Mouse (Mus musculus): ENCODE results near the gene Sipa1l1. TPM values are rescaled to one million over a fixed set of nuclear protein-coding genes. Genes with fewer than 3 reads are reported as not detected.
A peak's percentile ranks its signal among the peaks of the same experiment; 100 is the strongest.

Gene Sipa1l1
- total and polyA plus RNA-seq, 2 experiments from 2014 or later: 8.2 to 22.9 TPM

DNA sequence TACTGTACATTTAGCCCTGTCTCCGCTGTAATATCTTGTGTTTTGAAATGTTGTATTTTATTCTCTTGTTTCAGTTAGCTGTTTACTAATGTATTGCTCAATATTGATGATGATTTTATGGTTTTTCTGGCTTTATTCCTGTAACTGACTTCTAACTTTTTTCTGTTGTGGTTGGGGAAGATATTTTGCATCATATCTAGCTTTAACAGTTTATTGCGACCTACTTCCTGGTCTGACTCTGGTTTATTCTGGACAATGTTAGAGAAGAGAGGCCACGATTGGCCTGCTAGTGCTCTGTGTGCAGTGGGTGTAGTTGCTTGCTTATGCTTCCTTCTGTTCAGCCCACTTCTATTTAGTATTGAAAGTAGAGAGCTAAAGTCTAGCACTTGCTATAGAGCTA is 77.3 kb downstream of the Sipa1l1 start:
- H3K9ac ChIP-seq (replicated peaks; ENCODE audit: low read length): no peak overlapping the region
- ATAC-seq (no peak), DNase-seq (ENCODE audit: low spot score) (no peak)
- H3K9me3 ChIP-seq (ENCODE audit: low read length): no peaks in the 10 kb centered on the region
- no peak overlapping the region for H3K4me3 ChIP-seq (ENCODE audit: low read length)
- H3K27me3 ChIP-seq (ENCODE audit: insufficient read depth, low read length): no peaks in the 10 kb centered on the region
- no peak overlapping the region for H3K27ac ChIP-seq
- WGBS: 90% methylated on average over 3 of the region's 3 CpGs
- no peak overlapping the region for H3K4me2 ChIP-seq (ENCODE audit: low read depth, low read length)
- no peaks in the 10 kb centered on the region for H3K4me1 ChIP-seq (ENCODE audit: insufficient read depth, low read length)
- H3K36me3 ChIP-seq (ENCODE audit: insufficient read depth, low read length): no peaks in the 10 kb centered on the region
- no peak for TF ChIP-seq CTCF (IDR thresholded peaks at IDR 0.05; ENCODE audit: low read depth)

DNA sequence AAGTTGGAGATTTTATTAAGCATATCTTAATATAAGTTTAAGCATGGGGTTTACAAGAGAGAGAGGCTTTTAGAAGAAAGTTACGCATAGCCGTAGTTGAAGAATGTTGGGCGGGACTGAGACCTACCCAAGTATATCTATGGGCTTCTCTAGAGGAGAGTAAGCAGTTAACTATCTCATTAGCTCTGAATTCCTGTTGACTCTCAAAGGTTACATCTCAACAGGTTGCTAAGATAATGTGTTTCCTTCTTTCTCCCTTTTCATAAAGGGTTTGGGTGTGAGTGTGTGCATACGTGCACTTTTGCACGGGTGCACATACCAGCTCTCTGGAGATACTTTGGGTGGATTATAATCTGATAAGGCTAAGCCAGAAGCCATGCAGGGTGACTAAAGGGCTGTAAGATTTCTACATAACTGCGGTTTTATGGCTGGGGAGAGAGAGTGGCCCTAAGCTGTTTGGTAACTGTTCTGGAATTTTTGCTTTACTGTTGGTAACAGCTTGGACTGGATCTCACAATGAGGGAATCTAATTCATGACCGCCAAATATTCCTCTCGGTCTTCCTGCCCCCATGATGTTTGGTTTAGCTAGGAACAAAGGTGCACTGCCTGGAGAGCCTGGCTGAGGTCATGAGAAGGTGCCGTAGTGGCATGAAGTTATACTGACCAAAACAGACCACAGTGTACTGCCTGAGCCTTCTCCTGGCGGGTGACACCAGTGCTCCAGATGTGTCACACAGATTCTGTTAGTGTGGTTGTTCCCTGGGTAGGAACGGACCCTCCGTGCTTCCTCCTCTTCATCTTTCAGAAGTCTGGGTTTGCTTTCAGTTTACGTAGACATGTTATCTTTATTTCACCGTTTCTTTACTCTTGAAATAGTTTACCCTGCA is 78.5 kb downstream of the Sipa1l1 start:
- ATAC-seq: no peak
- Histone ChIP-seq H3K27me3 (ENCODE audit: insufficient read depth, low read length) (no peaks in the 10 kb centered on the region), H3K4me1 (ENCODE audit: insufficient read depth, low read length) (no peaks in the 10 kb centered on the region), H3K27ac (no peak overlapping the region), H3K9ac (replicated peaks; ENCODE audit: low read length) (no peak overlapping the region), H3K4me3 (ENCODE audit: low read length) (no peak overlapping the region), H3K36me3 (ENCODE audit: insufficient read depth, low read length) (no peaks in the 10 kb centered on the region), H3K4me2 (ENCODE audit: low read depth, low read length) (no peak overlapping the region), H3K9me3 (ENCODE audit: low read length) (no peaks in the 10 kb centered on the region)
- no peak for DNase-seq (ENCODE audit: low spot score)
- WGBS: 93% methylated on average over 14 of the region's 14 CpGs
- no peak for TF ChIP-seq CTCF (IDR thresholded peaks at IDR 0.05; ENCODE audit: low read depth)

DNA sequence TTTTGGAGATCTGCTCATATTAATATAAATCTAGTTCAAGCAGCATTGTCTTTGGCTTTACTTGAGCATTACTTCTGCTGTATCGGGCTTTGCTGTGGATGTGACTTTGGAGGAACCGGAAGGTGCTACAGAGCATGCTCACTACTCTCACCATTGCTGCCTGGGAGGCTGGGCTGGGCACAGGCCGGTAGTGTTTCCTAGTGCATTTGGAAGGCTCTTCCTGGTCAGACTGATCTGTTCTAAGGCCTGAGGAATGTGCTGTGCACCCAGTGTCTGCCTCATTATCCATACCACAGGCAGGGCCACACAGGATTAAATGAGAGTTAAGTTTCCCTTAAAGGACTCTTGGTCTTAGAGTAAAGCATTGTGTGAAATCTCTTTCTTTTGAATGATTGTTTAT is 79.4 kb downstream of the Sipa1l1 start:
- Histone ChIP-seq H3K36me3 (ENCODE audit: insufficient read depth, low read length) (no peaks in the 10 kb centered on the region), H3K9ac (replicated peaks; ENCODE audit: low read length) (no peak overlapping the region), H3K4me3 (ENCODE audit: low read length) (no peak overlapping the region), H3K9me3 (ENCODE audit: low read length) (no peaks in the 10 kb centered on the region), H3K27me3 (ENCODE audit: insufficient read depth, low read length) (no peaks in the 10 kb centered on the region), H3K4me2 (ENCODE audit: low read depth, low read length) (no peak overlapping the region), H3K4me1 (ENCODE audit: insufficient read depth, low read length) (no peaks in the 10 kb centered on the region), H3K27ac (no peak overlapping the region)
- no peak for TF ChIP-seq CTCF (IDR thresholded peaks at IDR 0.05; ENCODE audit: low read depth)
- ATAC-seq (no peak), DNase-seq (ENCODE audit: low spot score) (no peak)
- WGBS: 89% methylated on average over 3 of the region's 3 CpGs

DNA sequence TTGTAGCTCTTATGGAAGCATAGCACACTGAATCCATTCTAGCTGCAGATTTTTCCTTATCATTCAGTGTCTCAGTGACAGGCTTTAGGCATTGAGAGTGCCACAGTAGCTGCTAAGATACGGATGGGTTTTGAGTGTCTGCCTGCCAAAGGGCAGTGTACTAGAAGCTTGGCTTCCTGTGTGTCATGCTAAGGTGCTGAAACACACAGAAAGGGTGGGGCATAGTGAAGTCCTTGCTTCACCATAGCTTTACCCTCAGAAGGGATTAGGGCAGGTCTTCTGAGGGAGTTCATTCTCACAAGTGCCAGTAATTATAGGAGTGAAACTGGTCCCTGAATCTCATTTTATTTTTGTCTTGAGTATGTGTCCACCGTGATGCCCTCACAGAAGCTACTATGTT is 82.2 kb downstream of the Sipa1l1 start:
- Histone ChIP-seq H3K9me3 (ENCODE audit: low read length) (no peaks in the 10 kb centered on the region), H3K4me3 (ENCODE audit: low read length) (no peak overlapping the region), H3K27ac (no peak overlapping the region), H3K9ac (replicated peaks; ENCODE audit: low read length) (no peak overlapping the region), H3K36me3 (ENCODE audit: insufficient read depth, low read length) (no peaks in the 10 kb centered on the region), H3K4me2 (ENCODE audit: low read depth, low read length) (no peak overlapping the region), H3K4me1 (ENCODE audit: insufficient read depth, low read length) (no peaks in the 10 kb centered on the region), H3K27me3 (ENCODE audit: insufficient read depth, low read length) (no peaks in the 10 kb centered on the region)
- 79% methylated on average over 2 of the region's 2 CpGs for WGBS
- TF ChIP-seq CTCF (IDR thresholded peaks at IDR 0.05; ENCODE audit: low read depth): no peak
- DNase-seq (ENCODE audit: low spot score) (no peak), ATAC-seq (no peak)

DNA sequence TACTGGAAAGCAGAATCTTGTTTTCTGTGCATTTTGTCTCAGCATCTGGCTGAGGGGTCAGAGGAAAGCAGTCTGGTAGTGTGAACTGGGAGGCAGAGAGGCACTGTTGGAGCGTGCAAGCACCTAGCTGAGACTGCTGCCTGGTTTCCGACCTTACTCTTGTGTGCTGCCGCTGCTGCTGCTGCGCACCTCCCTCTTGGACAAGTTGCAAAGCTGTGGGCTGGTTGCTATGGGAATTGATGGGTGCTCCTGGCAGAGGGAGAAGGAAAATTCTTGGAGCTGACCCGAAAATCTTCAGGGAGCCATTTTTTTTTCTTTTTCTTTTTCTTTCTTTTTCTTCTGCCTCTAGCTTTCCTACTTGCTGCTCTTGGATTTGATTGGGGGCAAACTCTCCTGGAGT is 85.0 kb downstream of the Sipa1l1 start:
- H3K27me3 ChIP-seq (ENCODE audit: insufficient read depth, low read length): no peaks in the 10 kb centered on the region
- H3K27ac ChIP-seq: no peak overlapping the region
- no peak for TF ChIP-seq CTCF (IDR thresholded peaks at IDR 0.05; ENCODE audit: low read depth)
- H3K4me1 ChIP-seq (ENCODE audit: insufficient read depth, low read length): no peaks in the 10 kb centered on the region
- H3K4me2 ChIP-seq (ENCODE audit: low read depth, low read length): no peak overlapping the region
- no peaks in the 10 kb centered on the region for H3K9me3 ChIP-seq (ENCODE audit: low read length)
- 50% methylated on average over 5 of the region's 5 CpGs for WGBS
- DNase-seq (ENCODE audit: low spot score) (peak; percentile 62), ATAC-seq (no peak)
- H3K4me3 ChIP-seq (ENCODE audit: low read length): no peak overlapping the region
- no peak overlapping the region for H3K9ac ChIP-seq (replicated peaks; ENCODE audit: low read length)
- no peaks in the 10 kb centered on the region for H3K36me3 ChIP-seq (ENCODE audit: insufficient read depth, low read length)

DNA sequence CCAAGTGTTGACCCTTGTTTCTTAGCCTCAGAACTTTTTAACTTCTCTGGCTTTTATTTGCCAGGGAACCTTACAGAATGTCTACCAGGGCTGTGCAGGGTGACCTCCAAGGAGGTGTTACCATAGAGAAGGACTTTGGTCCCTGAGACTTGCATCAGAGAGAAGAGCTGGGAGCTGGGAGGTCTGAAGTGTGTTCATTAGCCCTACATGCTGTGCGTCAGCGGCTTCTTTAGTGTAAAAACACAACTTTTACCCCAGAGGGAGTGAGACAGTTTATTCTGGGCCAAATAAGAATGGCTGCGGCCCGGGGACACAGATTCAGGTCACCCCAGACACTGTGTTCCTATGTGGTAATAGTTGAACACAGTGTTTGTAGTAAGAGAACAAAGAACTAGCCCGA is 86.9 kb downstream of the Sipa1l1 start:
- H3K4me1 ChIP-seq (ENCODE audit: insufficient read depth, low read length): no peaks in the 10 kb centered on the region
- H3K27me3 ChIP-seq (ENCODE audit: insufficient read depth, low read length): no peaks in the 10 kb centered on the region
- no peak overlapping the region for H3K4me2 ChIP-seq (ENCODE audit: low read depth, low read length)
- no peak overlapping the region for H3K4me3 ChIP-seq (ENCODE audit: low read length)
- DNase-seq (ENCODE audit: low spot score): no peak
- no peaks in the 10 kb centered on the region for H3K9me3 ChIP-seq (ENCODE audit: low read length)
- H3K36me3 ChIP-seq (ENCODE audit: insufficient read depth, low read length): no peaks in the 10 kb centered on the region
- ATAC-seq: no peak
- no peak overlapping the region for H3K27ac ChIP-seq
- WGBS: 87% methylated on average over 5 of the region's 5 CpGs
- no peak for TF ChIP-seq CTCF (IDR thresholded peaks at IDR 0.05; ENCODE audit: low read depth)
- no peak overlapping the region for H3K9ac ChIP-seq (replicated peaks; ENCODE audit: low read length)

DNA sequence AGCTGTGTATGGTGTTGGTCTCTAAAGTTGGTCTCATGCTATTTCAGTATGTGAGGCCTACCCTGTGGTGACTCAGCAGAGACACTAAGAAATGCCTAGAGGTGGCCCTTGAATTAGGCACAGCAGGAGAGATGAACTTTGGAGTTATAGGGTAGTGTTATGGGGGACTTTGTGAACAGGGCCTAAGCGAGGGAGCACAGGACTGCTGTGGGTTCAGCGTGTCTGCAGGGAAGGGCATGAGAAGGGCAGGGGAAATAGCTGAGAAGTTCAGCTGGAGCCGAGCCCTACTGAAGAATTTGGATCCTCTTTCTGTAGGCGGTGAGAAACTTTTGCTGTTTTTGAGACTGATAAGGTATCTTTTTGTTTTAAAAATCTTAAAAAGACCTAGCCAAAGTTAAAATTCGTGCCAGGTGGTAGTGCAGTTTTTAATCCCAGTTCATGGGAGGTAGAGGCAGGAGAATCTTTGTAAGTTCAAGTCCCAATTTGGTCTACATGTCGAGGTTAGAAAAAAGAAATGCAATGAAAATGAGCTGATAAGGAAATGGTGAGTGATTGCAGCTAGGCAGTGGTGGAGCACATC is 87.9 kb downstream of the Sipa1l1 start:
- no peak overlapping the region for H3K4me2 ChIP-seq (ENCODE audit: low read depth, low read length)
- no peaks in the 10 kb centered on the region for H3K4me1 ChIP-seq (ENCODE audit: insufficient read depth, low read length)
- no peak overlapping the region for H3K9ac ChIP-seq (replicated peaks; ENCODE audit: low read length)
- DNase-seq (ENCODE audit: low spot score): no peak
- no peak overlapping the region for H3K4me3 ChIP-seq (ENCODE audit: low read length)
- TF ChIP-seq CTCF (IDR thresholded peaks at IDR 0.05; ENCODE audit: low read depth): no peak
- H3K9me3 ChIP-seq (ENCODE audit: low read length): no peaks in the 10 kb centered on the region
- no peaks in the 10 kb centered on the region for H3K27me3 ChIP-seq (ENCODE audit: insufficient read depth, low read length)
- WGBS: 86% methylated on average over 6 of the region's 6 CpGs
- ATAC-seq: no peak
- no peaks in the 10 kb centered on the region for H3K36me3 ChIP-seq (ENCODE audit: insufficient read depth, low read length)
- H3K27ac ChIP-seq: no peak overlapping the region

Measured in hindbrain, postnatal 0 days (tissue).